Mouse (Mus musculus) v-Abl transformed pro-B cells (cell line): ENCODE results near the gene Dgkz.

ENCODE experiments used
- in situ Hi-C, 2 experiments: fragments of 400-800 bp; cut with MboI; formaldehyde crosslinking; loops; one replicate each; pipeline ENCODE4 v1.15.1; 2025; ENCODE audit not compliant: unreplicated experiment in 2 of 2

Dgkz gene

GRCm38 (mm10) chr2:91946836-91947235, 28.8 kb downstream of the Dgkz start:
- in situ Hi-C loops = loop anchor here in 1 of 2 experiments (5.0 kb wide), 1 partner anchor 40 kb away; no protein-coding TSS in a partner anchor

- in situ Hi-C loops = loop anchor here in 1 of 2 experiments (5.0 kb wide), 1 partner anchor 42 kb away; no protein-coding TSS in a partner anchor
Measured at GRCm38 (mm10) chr2:91945483-91945882, 30.2 kb downstream of the Dgkz start, which contains the start of gene Gm9821. Gene Gm9821 (plus strand): TSS chr2:91945703.

GRCm38 (mm10) chr2:91944170-91944950, 31.3 kb downstream of the Dgkz start:
- in situ Hi-C loops = loop anchor here in 1 of 2 experiments (5.0 kb wide), 2 partner anchors 43 to 113 kb away; no protein-coding TSS in a partner anchor

- in situ Hi-C loops = loop anchor here in 1 of 2 experiments (5.0 kb wide), 2 partner anchors 45 to 115 kb away; no protein-coding TSS in a partner anchor
Measured at GRCm38 (mm10) chr2:91942356-91942755, 33.3 kb downstream of the Dgkz start.

- in situ Hi-C loops = no loop called here
Measured at GRCm38 (mm10) chr2:91939303-91939935, 36.2 kb downstream of the Dgkz start.

- in situ Hi-C loops = no loop called here
Measured at GRCm38 (mm10) chr2:91936154-91936553, 39.5 kb downstream of the Dgkz start.

- in situ Hi-C loops = no loop called here
Measured at GRCm38 (mm10) chr2:91934826-91935525, 40.7 kb downstream of the Dgkz start.

GRCm38 (mm10) chr2:91934016-91934415, 41.6 kb downstream of the Dgkz start:
- in situ Hi-C loops = no loop called here

GRCm38 (mm10) chr2:91933471-91933870, 42.2 kb downstream of the Dgkz start:
- in situ Hi-C loops = no loop called here

- in situ Hi-C loops = no loop called here
Measured at GRCm38 (mm10) chr2:91932737-91933350, 42.8 kb downstream of the Dgkz start.

GRCm38 (mm10) chr2:91932160-91932711, 43.4 kb downstream of the Dgkz start, which contains the start of gene Mdk:
Gene Mdk (minus strand): TSS chr2:91932297.
- in situ Hi-C loops = no loop called here

- in situ Hi-C loops = no loop called here
Measured at GRCm38 (mm10) chr2:91931328-91932159, 44.1 kb downstream of the Dgkz start.

GRCm38 (mm10) chr2:91930761-91931291, 44.8 kb downstream of the Dgkz start:
- in situ Hi-C loops = no loop called here

GRCm38 (mm10) chr2:91929936-91930335, 45.7 kb downstream of the Dgkz start:
- in situ Hi-C loops = loop anchor here (5.0 kb wide), 2 partner anchors 127 to 148 kb away; no protein-coding TSS in a partner anchor

GRCm38 (mm10) chr2:91929455-91929854, 46.2 kb downstream of the Dgkz start:
- in situ Hi-C loops = loop anchor here (5.0 kb wide), 2 partner anchors 128 to 147 kb away; no protein-coding TSS in a partner anchor

- in situ Hi-C loops = loop anchor here (5.0 kb wide), 2 partner anchors 129 to 146 kb away; no protein-coding TSS in a partner anchor
Measured at GRCm38 (mm10) chr2:91928534-91929350, 46.9 kb downstream of the Dgkz start.

GRCm38 (mm10) chr2:91927826-91928533, 47.7 kb downstream of the Dgkz start:
- in situ Hi-C loops = loop anchor here (5.0 kb wide), 2 partner anchors 129 to 146 kb away; no protein-coding TSS in a partner anchor
